Mouse (Mus musculus): ENCODE results near the gene Vcp.

- TF ChIP-seq POLR2A (IDR thresholded peaks at IDR 0.05; ENCODE audit: low read depth, low read length) = no peak
- TF ChIP-seq CTCF (conservative IDR thresholded peaks at IDR 0.05; ENCODE audit: insufficient read depth, insufficient read length, low read depth, low read length) = no peak
Measured at GRCm38 (mm10) chr4:43002756-43003439, 2.6 kb upstream of the Vcp start.
